Mouse (Mus musculus) spleen, adult 18-20 months (tissue): ENCODE results near the gene Shisa6.

Experiments
- DNase-seq, 2 experiments: peaks; one replicate each; pipeline ENCODE4 v3.0.0; 2022; ENCODE audit warnings: mixed read lengths in 2 of 2

Shisa6 gene

DNA sequence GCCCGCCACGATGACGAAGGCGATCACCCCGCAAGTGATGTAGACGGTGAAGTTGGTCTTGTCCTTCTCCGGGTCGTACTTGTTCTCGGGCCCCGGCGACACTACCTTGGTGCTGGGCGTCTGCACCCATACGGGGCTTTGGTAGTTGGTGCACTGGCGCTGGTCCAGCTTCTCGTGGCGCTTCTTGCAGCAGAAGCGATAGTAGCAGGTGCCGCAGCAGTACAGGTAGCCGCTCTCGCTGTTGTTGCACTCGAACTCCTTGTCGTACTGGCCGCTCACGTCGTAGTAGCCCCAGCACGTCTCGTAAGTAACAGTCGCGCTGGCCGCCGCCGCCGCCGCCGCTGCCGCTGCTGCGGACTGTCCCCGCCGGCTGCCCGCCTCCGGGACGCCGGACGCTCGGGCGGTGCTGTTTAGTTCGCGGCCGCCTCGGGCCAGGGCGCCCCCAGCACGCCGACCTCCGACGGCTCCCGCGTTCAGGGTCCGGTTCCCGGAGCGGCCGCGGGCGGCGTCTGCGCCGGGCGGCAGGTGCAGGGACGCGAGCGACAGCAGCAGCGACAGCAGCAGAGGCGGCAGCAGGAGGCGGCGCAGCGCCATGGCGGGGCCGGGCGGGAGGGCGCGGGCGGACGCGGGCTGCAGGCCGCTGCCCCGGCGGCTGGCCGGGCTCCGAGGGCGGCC, at the start of gene Shisa6:
Shisa6 (minus strand) TSS at position 594 of the 675 bp plus-strand sequence.
- no peak for DNase-seq

- no peak for DNase-seq
Observed at GRCm38 (mm10) chr11:66573888-66574287, 48.1 kb upstream of the Shisa6 start.

DNA sequence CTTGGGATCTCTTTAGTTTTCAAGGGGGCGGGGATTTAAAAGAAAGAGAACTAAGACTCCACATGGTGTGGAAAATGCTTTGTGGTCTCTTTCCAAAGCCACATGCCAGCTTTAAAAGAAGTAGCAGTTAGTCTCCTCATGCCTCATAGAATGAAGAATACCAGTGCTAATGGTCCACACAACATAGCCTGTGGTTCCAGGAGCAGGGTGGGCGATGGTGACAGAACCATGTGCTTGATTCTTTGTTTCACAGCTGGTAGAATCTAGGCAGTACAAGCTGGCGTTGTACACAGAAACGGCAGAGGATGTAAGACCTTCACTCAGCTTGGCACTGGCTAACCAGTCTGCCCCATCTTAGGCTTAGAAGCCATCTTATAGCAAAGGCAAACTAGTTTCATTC, 43.3 kb upstream of the Shisa6 start:
- no peak for DNase-seq

GRCm38 (mm10) chr11:66568386-66568791, 42.6 kb upstream of the Shisa6 start:
- no peak for DNase-seq

DNA sequence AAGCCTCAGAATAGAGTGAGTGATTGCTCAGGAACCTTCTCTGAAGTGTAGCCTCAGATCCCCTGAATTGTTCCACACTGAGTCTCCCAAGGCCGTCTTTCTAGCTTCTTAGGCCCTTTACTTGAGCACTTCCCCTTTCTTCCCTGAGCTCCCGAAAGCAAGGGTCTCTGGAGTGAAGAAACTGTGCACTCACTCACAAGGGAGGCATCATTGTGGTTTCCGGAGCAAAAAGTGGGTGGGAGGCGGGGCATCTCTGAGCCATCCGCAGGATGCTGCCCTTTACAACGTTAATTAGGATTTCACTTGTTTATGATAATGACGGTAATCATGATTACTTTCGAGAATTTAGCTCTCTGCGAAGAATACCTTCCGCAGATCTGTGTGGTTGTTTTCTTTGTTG, 41.6 kb upstream of the Shisa6 start:
- DNase-seq: no peak

DNA sequence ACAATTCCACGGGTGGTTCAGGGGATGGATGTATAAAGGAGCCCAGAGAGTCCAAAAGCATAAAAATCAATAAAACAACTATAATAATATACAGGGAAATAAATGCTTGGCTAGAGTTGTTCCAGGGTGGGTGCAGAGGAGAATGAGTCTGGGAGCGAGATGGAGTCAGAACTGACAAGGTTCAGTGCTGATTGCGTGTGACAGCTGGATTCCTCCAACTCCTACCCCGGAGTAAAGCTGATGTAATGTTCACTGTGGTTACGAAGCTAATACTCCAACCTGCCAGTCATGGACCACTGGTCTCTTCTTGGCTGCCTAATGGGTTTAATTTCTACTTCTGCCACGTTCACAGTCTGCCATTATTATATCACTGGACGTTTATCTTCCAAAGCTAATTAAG, 36.5 kb upstream of the Shisa6 start:
- no peak for DNase-seq

- DNase-seq: no peak
Observed at GRCm38 (mm10) chr11:66537820-66538219, 12.1 kb upstream of the Shisa6 start.

GRCm38 (mm10) chr11:66535866-66536265, 10.1 kb upstream of the Shisa6 start:
- DNase-seq: no peak

DNA sequence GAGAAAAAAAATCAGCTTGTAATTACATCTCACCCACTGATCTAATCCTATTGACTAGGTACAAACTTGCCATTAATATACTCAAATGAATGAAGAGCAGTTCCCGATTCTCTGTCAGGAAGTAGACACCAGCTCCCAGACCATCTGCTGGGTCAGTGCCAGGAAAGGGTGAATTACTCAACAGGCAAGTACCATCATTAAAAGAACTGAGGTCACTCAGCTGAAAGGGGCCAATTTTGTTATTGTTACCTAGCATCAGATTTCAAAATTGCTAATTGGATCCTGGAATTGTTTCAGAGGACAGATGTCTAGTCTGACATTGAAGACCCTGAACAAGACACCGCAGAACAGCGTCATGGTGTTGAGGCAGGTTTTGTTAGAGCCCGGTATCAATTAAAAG, 9.4 kb upstream of the Shisa6 start:
- no peak for DNase-seq

DNA sequence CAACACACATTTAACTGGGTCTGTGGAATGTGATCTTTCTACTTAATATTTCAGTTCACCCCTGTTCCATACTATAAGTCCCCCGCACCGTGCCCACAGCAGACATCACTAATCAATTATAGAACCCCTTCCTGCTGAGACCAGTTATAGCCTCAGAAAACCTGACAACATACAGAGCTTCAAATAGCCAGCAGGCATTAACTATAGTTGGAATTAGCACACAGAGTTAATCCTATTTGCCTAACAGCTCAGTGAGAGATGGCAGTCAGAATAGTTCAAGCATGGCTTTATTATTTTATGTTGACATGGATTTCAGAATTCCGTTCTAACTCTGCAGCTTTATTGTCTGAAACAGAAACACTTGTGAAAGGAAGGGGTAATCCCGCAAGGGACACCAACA, 8.5 kb upstream of the Shisa6 start:
- no peak for DNase-seq

DNA sequence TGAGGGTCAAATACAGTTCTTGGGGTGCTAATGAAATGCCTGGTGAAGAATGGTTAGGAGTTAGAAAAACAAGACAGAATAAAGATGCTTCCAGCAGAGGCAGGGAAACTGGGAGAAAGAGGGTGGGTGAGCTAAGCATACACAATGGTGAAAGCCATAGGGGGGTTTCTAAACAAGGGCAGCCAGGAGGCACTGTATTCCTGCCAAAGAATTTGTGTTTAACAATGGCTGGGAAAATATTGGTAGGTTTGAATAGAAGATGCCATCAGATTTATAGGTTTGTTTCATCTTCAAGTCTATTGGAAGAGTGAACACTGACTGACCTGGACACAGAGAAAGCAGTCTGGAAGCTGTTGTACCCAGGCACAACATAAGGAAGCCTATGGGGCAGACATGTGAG, 2.4 kb upstream of the Shisa6 start:
- DNase-seq: no peak

DNA sequence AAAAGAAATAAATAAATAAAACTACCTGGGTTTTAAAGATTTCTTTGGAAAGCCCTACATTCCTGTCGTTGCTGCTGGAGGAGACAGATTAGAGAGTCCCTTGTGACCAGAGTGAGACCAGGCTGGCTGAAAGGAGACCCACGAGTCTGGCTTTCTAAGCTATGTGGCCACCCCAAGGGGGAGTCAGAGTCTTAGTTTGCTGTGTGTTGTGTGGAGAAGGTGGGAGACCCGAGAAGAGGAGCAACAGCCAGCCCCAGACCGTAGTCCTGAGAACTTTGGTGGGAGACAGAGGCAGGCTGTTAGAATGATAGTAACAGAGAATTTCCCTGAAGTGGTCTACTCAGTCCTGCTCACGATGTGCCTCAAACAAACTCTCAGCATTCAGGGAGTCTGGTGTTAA, 1.6 kb upstream of the Shisa6 start:
- DNase-seq: no peak

DNA sequence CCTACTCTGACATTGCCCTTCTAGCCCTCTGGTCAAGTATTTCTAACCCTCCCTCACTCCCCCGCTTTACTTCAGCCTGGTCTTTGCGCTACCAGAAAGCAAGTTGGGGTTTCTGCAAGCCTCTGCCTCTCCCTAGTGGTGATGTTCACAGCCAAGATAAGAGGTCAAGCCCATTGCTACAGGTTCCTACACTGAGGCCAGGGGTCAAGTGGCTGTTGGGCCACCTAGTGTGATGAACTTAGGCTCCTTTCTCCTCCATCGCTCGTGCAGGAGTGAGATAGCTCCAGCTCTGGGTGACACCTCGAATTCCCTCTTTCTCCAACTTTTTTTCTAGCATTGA, 1.2 kb upstream of the Shisa6 start:
- no peak for DNase-seq

DNA sequence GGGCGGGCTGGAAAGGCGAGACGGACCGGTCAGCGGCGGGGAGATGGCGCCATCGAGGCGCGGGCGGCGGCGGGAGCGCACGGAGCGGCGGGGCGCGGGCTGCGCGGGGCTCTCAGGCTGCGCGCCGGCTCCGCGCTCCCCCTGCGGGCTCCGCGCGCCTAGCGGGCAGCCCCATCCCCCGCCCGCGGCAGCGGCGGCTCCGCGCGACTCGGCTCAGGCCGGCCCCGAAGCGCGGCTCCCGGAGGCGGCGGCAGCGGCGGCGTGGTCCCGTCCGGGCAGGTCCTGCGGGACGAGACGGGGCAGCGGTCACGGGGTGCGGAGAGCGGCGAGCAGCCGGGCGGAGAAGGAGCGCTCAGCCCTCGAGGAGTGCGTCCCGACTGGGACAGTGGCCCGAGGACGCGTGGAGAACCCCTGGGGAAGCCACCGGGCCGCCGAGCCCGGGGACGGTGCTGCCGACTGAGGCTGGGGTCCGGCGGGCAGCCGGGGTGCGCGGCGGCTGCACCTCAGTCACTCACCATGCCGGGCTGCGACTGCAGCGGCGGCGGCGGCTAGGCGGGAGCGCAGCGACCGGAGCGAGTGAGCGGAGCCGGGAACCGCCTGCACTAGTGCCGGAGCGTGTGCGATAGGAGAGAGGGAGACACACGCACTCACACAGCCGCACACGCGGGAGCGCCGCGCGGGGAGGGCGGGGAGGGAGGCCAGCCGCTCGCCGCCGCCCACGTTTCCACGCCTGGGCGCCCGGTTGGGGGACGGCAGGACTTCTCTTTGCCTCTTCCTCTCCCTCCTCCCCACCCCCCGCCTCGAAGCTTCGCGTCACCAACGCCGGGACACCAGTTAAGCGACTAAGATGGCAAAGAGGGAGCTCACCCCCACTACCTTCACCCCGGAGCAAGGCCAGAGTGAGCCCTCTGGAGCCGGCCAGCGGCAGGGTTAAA, 549 bp upstream of the Shisa6 start:
- DNase-seq: no peak

- no peak for DNase-seq
Observed at GRCm38 (mm10) chr11:66524251-66524650, 1.5 kb downstream of the Shisa6 start.

DNA sequence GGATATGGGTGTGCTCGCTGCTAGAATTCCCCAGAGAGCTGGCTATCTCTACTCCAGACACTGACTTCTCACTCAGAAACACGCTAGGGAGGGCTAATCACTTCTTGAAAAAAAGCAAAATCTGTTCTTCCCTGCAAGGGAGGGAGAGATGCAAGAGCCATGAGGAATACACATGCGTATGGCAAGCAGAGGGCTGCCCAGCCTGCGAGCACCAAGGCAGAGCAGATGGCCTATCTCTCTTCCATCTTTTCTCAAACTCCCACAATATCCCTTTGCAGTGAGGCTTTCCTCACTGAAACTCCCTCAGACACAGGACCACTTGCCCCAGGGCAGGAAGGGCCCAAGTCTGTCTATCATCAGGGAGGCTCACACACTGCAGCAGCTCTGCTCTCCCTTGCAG, 3.4 kb downstream of the Shisa6 start:
- DNase-seq: no peak

DNA sequence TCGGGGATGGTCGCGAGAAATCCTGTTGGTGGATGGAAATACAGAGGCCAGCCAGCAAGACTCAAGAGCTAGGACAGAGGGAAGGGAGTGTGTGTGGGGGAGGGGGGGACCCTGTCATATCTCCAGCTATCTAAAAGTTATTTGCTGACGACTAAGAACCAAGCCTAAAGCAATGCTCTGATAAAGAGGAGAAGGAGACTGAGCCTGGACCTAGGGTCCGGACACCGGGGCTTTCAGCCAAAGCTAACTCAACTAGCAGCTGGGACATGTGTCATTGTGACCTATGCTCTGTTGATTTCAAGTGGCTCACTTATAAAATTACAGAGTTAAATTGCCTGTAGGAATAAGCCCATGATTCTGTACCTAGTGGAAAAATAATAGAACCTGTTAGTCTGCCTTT, 6.4 kb downstream of the Shisa6 start:
- DNase-seq: no peak

DNA sequence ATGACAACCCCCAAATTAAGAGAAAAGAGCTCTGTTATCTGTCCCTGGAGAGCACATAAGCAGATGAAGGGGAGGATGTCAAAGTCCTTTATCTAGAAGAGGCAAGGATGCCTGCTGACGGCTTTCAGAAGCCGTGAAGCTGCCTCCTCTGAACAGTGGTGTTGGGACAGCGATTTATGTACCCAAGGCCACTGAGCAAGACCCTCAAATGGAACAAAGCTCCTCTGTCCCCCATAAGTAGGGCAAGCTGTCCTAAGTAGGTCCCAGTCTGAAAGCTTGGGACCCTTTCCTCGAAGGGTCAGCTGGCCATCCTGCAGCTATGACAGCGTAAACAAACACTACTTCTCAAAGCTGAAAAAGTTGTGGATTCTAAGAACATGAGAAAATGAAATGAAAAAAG, 11.4 kb downstream of the Shisa6 start:
- DNase-seq: no peak

GRCm38 (mm10) chr11:66500951-66501350, 24.8 kb downstream of the Shisa6 start:
- DNase-seq: no peak

GRCm38 (mm10) chr11:66498857-66499445, 26.8 kb downstream of the Shisa6 start:
- DNase-seq: no peak

DNA sequence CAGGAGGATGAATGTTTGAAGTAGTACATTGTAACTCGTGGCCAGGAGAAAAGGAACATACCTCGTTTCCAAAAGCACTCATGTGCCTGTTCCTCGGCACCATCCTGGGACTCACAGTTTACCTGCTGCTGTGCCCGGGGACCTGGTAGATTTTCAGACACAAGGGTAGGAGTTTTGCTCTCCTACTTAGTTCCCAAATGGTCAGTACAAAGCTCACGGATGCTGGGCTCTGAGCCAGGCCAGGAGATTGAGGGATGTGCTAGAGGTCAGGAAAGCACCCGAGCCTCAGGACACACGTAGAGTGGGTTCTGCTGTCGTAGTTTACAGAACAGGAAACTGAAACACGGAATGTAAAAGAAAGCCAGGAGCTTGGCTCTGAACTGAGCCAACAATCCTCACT, 29.5 kb downstream of the Shisa6 start:
- DNase-seq: no peak

DNA sequence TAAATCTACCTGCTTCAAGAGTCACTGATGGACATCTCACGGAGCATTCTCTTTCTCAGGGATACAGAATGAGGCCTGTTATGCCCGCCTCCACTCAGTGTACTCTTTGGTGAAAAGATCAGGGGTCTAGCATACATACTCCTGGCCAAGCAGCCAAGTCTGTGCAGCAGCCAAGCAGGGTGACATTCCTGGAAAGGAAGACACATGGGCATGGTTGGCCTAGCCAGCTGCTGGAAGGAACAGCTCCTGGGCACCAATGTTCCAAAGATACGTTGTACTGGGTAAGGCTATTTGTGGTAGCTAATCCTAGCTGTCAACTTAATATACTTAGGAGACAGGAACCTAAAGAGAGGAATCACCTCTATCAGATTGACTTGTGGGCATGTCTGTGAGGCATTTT, 31.4 kb downstream of the Shisa6 start:
- no peak for DNase-seq

GRCm38 (mm10) chr11:66487765-66488164, 38.0 kb downstream of the Shisa6 start:
- no peak for DNase-seq

- DNase-seq: no peak
Observed at GRCm38 (mm10) chr11:66482501-66482900, 43.3 kb downstream of the Shisa6 start.
